Mouse (Mus musculus) skeletal muscle tissue, adult 2 months (tissue): ENCODE data around the gene Mcidas.

Source experiments
- DNase-seq: peaks from one replicate; pipeline ENCODE4 v3.0.0-alpha.2; 2012; ENCODE audit warnings: low read depth, low spot score

Mcidas gene

DNA sequence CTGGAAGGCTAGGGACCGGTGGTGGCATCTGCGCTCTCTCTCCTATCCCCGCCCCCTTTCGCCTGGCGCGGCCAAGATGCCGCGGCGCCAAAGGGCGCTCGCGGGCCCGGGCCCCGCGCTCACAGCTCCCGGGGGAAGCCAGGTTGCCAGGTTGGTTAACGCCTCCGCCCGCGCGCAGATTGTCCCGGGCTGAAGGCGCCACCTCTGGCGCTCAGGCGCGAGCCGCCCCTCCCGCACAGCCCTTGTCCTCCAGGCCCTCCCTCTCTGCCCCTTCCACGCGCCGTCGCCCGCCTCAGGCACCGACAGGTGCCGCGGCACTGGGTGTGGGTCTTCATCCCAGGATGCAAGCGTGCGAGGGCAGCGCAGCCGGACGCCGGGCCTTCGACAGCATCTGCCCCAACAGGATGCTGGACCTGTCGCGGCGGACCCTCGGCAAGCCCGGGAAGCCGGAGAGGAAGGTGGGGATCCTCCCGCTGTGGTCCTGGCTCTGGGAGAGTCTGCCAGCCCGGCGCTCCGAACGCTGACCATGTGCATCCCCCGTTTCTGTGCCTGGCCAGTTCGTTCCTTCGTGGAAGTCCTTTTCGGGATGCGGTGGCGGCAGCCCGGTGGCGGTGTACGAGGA is at the start of gene Mcidas:
TSS of gene Mcidas (plus strand) at position 315 of the 622 bp plus-strand sequence.
- no peak for DNase-seq

DNA sequence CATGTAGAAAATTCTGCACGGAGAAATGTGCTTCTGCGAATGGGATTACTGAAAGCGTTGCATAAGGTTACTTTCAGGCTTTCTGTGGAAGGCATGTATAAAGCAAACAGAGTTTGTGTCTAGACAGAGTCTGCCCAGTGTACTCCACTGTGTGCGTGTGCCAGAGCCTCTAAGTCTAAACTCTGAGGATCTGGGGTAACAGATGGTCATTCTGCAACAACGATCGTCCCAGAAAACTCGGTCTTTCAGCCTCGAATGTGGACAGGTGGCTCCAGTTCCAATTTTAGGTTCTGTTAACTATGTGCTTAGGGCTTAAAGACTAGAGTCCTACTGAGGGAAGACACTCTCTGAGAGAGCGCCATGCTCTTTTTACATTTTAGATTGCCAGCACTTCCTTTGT is 48.3 kb upstream of the Mcidas start:
- no peak for DNase-seq

- no peak for DNase-seq
These were observed 47.7 kb upstream of the Mcidas start for GRCm38 (mm10) chr13:112945900-112946299.

- DNase-seq = no peak
These were observed 39.6 kb upstream of the Mcidas start for GRCm38 (mm10) chr13:112954067-112954466.

DNA sequence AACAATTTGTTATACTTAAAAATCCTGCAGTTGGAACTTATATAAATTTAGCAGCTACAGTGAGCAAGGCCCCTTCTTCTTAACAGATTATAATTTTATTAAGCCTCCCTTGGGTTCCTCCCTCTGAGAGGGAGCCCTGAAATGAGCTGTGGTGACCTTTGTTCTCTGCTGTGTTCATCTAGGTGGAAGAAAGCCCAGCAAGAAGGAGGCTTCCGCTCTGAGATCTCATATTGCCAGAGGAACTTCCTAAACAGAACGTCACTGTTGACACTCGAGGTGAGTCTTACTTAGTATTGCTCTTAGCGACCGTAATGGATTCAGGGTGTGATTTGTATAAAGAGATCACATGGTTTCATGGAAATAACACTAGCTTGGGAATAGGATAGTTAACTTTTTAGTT is 30.6 kb upstream of the Mcidas start:
- DNase-seq = no peak

- DNase-seq = no peak
These were observed 29.2 kb upstream of the Mcidas start for GRCm38 (mm10) chr13:112964421-112964820.

DNA sequence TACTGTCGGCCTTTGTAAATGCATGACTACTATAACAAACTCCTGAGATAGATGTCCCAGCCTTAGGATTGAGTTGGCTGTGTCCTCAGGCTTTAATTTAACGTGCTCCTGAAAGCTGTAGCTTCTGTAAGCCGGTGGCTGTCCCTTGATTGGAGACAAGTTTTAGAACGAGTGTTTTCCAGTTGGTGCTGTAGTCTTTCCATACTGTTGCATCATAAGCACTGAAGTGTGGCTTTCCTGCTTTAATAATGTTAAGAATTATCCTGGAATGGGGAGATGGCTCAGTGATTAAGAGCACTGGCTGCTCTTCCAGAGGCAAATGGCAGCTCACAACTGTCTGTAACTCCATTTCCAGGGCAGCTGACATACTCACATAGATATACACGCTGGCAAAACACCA is 26.4 kb upstream of the Mcidas start:
- DNase-seq = no peak

GRCm38 (mm10) chr13:112976720-112977119 is 16.9 kb upstream of the Mcidas start:
- DNase-seq = no peak

DNA sequence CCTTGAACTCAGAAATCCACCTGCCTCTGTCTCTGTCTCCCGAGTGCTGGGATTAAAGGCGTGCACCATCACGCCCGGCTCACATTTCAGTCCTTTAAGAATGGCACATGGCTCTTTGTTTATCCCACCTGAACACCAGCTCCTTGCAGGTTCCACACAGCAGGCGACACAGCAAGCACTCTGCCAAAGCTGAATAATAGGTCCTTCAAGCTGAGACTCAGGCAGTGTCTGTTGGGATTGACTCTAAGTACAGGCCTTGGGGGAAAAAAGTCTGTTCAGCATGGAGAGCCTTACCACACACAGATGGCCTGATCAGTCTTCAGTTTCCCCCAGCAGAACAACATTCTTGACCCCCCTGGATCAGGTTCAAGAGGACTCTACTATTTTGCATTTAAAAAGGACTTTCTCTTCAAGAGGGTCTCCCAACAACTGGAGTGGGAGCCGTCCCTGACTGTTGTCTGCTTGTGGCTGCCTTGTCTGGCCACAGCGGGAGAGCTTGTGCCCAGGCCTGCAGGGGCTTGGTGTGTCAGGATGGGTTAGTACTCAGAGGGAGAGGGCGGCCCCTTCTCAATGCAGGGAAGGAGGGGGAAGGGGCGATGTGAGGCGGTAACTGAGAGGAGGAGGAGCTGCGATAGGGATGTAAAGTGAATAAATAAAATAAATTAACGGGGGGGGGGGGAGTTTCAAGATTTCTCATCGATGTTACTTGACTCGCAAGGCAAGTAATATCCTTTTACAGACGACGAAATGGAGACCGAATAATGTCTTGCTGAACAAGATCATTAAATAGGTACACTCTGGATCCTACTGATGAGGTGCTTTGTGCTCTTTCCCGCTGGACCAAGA is 7.8 kb upstream of the Mcidas start:
- no peak for DNase-seq

GRCm38 (mm10) chr13:112986451-112986950 is 7.1 kb upstream of the Mcidas start:
- no peak for DNase-seq

- peak; percentile 85 for DNase-seq
These were observed 6.1 kb upstream of the Mcidas start, which contains the start of gene Ccno for GRCm38 (mm10) chr13:112987532-112987943. Gene Ccno, plus strand, starts transcription at chr13:112987802.

DNA sequence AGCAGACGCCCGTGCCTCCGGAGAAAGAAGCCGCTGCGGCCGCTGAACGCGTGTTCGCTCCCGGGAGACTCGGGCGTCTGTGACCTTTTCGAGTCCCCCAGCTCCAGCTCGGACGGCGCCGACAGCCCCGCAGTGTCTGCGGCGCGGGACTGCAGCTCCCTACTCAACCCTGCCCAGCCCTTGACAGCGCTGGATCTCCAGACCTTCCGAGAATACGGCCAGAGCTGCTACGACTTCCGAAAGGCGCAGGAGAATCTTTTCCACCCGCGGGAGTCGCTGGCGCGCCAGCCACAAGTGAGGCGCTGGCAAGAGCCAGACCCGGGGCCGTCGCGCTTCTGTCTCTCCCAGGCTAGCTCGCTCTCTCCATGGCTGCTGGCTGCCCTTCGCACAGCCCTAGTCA is 5.7 kb upstream of the Mcidas start:
- DNase-seq = no peak

DNA sequence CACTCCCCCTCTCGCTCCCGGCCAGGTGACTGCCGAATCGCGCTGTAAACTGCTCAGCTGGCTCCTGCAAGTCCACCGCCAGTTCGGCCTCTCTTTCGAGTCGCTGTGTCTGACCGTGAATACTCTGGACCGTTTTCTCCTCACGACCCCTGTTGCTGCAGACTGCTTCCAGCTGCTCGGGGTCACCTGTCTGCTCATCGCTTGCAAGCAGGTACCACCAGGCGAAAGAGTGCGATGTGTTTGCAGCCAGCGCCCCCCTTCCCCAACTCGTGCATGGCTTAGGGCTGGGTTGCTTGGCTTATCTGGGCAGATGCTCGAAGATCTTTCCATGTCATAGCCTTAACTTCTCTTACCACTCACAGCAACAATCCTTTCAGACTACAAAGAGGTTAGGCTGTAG is 4.8 kb upstream of the Mcidas start:
- no peak for DNase-seq

DNA sequence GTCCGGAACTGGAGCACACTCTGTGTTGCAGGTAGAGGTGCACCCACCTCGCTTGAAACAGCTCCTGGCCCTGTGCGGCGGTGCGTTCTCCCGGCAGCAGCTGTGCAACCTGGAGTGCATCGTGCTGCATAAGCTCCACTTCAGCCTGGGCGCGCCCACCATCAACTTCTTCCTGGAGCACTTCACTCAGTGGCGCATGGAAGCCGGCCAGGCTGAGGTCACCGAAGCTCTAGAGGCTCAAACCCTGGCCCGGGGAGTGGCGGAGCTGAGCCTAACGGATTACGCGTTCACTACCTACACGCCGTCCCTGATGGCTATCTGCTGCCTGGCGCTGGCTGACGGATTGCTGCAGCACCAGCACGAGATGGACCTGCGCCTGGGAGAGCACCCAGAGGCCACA is 4.1 kb upstream of the Mcidas start:
- no peak for DNase-seq

DNA sequence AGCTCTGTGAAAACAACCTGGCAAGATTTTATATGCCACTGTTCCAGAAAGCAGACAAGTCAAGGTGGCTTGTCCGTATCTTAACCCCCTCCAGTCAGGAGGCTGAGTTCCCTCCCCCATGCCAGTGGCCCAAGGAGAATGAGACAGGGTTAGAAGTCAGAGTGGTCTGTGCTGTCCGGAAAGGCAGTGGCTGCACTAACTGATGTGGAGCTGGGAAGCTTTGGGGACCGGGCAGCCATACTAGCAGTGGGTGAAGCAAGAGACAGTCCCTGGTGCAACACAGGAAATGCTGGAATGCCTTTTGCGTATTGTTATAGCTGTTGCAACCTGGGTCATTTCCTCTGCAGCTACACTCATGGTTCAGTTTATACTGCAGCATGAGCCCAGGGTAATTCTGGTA is 3.3 kb upstream of the Mcidas start:
- no peak for DNase-seq

- no peak for DNase-seq
These were observed 546 bp downstream of the Mcidas start for GRCm38 (mm10) chr13:112994191-112994590.

GRCm38 (mm10) chr13:112996407-112996806 is 2.8 kb downstream of the Mcidas start:
- DNase-seq = no peak

DNA sequence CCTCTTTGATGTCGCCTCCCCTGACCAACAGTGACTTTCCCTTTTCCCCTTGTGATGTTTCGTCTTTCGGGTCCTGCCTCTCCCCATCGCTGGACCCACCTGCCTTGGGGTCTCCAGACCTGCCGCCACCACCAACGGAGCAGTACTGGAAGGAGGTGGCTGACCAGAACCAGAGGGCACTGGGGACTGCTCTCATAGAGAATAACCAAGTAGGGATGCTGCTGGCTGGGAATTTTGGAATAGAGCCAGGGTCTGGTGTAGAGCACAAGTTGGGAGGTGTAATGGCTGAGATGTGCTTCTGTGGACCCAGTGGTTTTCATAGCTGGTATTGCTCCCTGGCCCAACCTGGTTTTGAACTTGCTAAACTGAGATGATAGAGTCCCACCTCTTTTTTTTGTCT is 3.7 kb downstream of the Mcidas start:
- DNase-seq = no peak

DNA sequence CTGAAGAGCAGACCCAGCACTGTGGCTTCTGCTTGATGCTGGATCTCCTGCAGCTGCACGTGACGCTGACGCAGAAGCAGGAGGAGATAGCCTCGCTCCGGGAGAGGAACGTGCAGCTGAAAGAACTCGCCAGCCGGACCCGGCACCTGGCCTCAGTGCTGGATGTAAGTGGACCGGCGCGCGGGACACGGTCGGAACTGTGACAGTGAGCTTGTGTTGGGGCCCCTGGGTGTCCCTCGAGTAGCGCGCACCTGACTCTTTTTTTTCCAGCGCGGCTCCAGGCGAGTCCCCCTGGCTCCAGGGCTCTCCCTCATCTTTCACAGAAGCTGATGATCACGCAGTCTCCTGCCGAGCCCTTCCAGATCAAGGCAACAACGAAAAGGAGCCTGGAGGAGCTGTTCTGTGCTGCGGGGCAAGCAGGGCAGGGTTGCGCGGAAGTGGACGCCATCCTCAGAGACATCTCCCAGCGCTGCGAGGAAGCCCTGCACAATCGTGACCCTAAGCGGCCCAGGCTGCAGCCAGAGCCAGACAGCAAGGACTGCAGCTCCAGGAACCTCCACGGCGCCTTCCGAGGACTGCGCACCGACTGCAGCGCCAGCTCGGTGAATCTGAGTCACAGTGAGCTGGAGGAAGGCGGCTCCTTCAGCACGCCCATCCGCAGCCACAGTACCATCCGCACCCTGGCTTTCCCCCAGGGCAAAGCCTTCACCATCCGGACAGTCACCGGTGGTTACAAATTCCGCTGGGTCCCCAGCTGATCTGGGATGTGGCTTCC is 5.0 kb downstream of the Mcidas start:
- no peak for DNase-seq

- DNase-seq = no peak
These were observed 6.4 kb downstream of the Mcidas start for GRCm38 (mm10) chr13:113000090-113000489.

- no peak for DNase-seq
These were observed 7.1 kb downstream of the Mcidas start for GRCm38 (mm10) chr13:113000576-113001318.
